Mouse (Mus musculus) intestine, postnatal 0 days (tissue): ENCODE measurements at regions not wholly inside any gene's neighbourhood (a gene's known extent, or its start where the extent isn't known, plus 50 kb on each side); places are given as distances from the start of the nearest gene placed in this dataset.

ENCODE experiments used
- ATAC-seq: fragments of 200-750 bp; cut with Nextera tagmentation; 2 replicates; pipeline ENCODE4 v1.8.0; 2017; ENCODE audit warnings: mild to moderate bottlenecking, moderate TSS enrichment, moderate library complexity
- H3K27ac ChIP-seq: fragments of 300-500 bp; sonication (generic); 2 replicates; pipeline ENCODE4 v1.5.1; 2014; ENCODE audit warnings: mild to moderate bottlenecking, low read depth, low read length, moderate library complexity
- H3K27me3 ChIP-seq: fragments of 300-500 bp; sonication (generic); replicated peaks from 2 replicates; pipeline ENCODE4 v1.6.1; 2014; ENCODE audit warnings: low read length, mixed read lengths; ENCODE audit not compliant: control insufficient read depth, insufficient read depth
- H3K36me3 ChIP-seq: fragments of 300-500 bp; sonication (generic); 2 replicates; pipeline ENCODE4 v1.6.1; 2014; ENCODE audit warnings: mild to moderate bottlenecking, moderate library complexity; ENCODE audit not compliant: control insufficient read depth, insufficient read depth
- H3K4me1 ChIP-seq: fragments of 300-500 bp; sonication (generic); replicated peaks from 2 replicates; pipeline ENCODE4 v1.6.1; 2014; ENCODE audit warnings: antibody characterized with exemption, low read length, mixed read lengths; ENCODE audit not compliant: control insufficient read depth, insufficient read depth
- H3K4me2 ChIP-seq: fragments of 300-500 bp; sonication (generic); replicated peaks from 2 replicates; pipeline ENCODE4 v1.6.1; 2014; ENCODE audit warnings: low read depth, mild to moderate bottlenecking, moderate library complexity
- H3K4me3 ChIP-seq: fragments of 300-500 bp; sonication (generic); 2 replicates; pipeline ENCODE4 v1.5.1; 2014; ENCODE audit warnings: low read depth, low read length
- H3K9ac ChIP-seq: fragments of 300-500 bp; sonication (generic); 2 replicates; pipeline ENCODE4 v1.6.1; 2014; ENCODE audit warnings: mild to moderate bottlenecking, low read depth, low read length
- H3K9me3 ChIP-seq: fragments of 300-500 bp; sonication (generic); 2 replicates; pipeline ENCODE4 v1.6.1; 2016; ENCODE audit warnings: mixed run types; ENCODE audit not compliant: control insufficient read depth
- CTCF ChIP-seq: sonication (generic); IDR thresholded peaks from 2 replicates; pipeline ENCODE4 v1.5.1; 2016; ENCODE audit warnings: low read depth, mild to moderate bottlenecking, control low read depth, antibody characterized with exemption, moderate library complexity
- WGBS: fragments of 180-500 bp; shearing (Covaris S2); extraction: QIAGEN DNeasy Blood & Tissue Kit; methylation state at CpG from one replicate; pipeline ENCODE4 v1.1.7; 2014; 5-methylcytosine and 5-hydroxymethylcytosine counted together

GRCm38 (mm10) chr14:67992088-67992487, 1302.0 kb downstream of the Synb start:
- H3K9ac ChIP-seq = no peak overlapping the region
- ATAC-seq = no peak
- WGBS = 60% methylated on average over 6 of the region's 6 CpGs
- no peaks in the 10 kb centered on the region for H3K27me3 ChIP-seq
- no peak overlapping the region for H3K4me2 ChIP-seq
- H3K4me3 ChIP-seq = no peak overlapping the region
- no peak for TF ChIP-seq CTCF
- no peaks in the 10 kb centered on the region for H3K4me1 ChIP-seq
- H3K27ac ChIP-seq = no peak overlapping the region
- H3K9me3 ChIP-seq = no peaks in the 10 kb centered on the region
- H3K36me3 ChIP-seq = no peaks in the 10 kb centered on the region

- 64% methylated on average over 3 of the region's 3 CpGs for WGBS
- ATAC-seq = no peak
- TF ChIP-seq CTCF = no peak
- no peaks in the 10 kb centered on the region for H3K27me3 ChIP-seq
- no peak overlapping the region for H3K4me2 ChIP-seq
- no peaks in the 10 kb centered on the region for H3K36me3 ChIP-seq
- H3K4me3 ChIP-seq = no peak overlapping the region
- H3K9me3 ChIP-seq = no peaks in the 10 kb centered on the region
- no peak overlapping the region for H3K27ac ChIP-seq
- no peak overlapping the region for H3K9ac ChIP-seq
- no peaks in the 10 kb centered on the region for H3K4me1 ChIP-seq
Measured at GRCm38 (mm10) chr14:67990271-67990670, 1303.8 kb downstream of the Synb start.
